Mouse (Mus musculus): Measurements from ENCODE around the gene Mylpf.

DNA sequence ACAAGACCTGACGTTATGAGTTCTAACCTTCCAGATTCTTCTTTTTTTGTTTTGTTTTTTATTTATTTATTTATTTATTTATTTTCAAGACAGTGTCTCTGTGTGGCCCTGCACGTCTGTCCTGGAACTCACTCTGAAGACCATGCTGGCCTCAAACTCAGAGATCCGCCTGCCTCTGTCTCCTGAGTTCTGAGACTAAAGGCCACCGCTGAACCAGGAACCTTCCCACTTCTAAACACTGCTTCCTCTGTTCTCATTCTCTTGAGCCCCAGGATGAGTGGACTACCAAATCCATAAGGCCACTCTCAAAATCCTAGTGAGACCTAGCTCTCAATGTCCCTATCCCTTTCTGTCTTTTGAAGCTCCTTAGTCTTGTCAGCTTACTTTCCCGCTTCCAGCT lies 1.2 kb downstream of the Mylpf start:
- TF ChIP-seq CTCF (IDR thresholded peaks at IDR 0.05; ENCODE audit: low read depth): no peak
- no peak for TF ChIP-seq EP300 (IDR thresholded peaks at IDR 0.05; ENCODE audit: low read depth)
